Mouse (Mus musculus): Measurements from ENCODE around the gene Itga9.

Gene Itga9

DNA sequence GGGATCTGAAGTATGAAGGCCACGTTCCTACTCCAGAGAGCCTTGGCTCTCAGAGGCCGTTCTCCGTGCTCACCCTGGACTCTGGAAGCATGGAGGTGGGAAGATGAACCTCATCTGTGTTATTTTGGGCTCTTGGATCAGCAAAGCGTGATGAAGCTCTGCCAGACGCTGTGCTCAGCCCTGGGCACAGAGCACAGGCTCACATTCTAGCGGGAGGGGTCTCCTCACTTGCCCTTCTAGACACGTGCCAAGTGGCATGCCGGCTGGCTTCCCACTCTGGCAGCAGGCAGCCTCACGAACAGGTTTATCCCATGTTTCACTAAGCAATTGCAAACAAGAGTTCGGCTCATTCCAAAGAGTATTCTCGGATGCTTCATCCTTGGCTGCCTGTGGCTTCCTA is 86.8 kb downstream of the Itga9 start:
- peak; percentile 61 for DNase-seq

DNA sequence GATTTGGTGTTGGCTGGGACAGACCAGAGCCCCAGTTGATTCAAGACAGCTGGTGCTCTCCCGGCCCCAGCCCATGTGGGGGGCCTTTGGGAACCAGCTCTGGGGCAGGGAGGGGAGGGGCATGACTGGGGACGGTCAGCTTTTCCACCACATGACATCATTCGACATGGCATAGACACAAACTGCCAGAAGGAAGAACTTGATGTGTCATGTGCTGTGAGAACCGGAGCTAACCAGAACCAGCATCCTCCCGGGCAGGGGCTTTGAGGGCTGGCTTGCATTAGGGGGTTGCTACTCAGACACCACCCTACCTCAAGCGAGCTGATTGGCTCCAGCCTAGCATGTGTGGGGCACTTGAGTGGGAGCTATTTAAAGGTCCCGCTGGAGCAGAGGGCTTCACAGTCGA is 87.9 kb downstream of the Itga9 start:
- DNase-seq = no peak

DNA sequence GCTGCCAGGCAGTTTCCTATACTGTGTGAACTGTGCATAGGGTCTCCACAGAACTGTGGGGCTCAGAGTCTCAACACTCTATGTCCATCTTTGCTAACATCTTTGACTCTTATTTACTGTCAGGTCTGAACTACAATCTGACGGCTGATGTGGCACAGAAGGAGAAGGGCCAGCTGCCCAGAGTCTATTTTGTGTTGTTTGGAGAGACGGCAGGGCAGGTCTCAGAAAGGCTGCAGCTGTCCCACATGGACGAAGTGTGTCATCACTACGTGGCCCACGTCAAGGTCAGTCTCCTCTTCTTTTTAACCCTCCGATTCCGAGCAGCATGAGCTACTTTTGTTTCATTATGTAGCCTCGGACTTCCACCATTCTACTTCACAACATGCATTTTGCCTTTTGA is 91.7 kb downstream of the Itga9 start:
- no peak for DNase-seq

DNA sequence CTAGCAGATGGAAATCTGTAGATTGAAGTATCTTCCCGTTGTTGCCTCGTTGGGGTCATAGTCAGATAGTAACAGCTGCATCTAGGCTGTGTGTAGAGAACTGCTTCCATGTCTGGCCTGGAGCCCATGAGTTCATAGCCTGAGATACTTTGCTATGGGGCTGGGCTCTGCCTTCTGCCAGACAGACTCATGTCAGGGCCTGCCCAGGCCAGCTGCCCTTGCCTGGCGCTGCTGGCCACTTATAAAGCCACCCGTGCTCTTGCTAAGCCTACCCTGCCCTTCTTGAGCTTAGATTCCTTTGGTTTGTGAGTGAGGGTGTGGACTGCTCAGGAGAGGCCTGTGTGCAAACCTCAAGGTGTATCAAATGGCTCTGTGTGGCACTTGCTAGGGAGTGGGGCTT is 93.2 kb downstream of the Itga9 start:
- DNase-seq = no peak

DNA sequence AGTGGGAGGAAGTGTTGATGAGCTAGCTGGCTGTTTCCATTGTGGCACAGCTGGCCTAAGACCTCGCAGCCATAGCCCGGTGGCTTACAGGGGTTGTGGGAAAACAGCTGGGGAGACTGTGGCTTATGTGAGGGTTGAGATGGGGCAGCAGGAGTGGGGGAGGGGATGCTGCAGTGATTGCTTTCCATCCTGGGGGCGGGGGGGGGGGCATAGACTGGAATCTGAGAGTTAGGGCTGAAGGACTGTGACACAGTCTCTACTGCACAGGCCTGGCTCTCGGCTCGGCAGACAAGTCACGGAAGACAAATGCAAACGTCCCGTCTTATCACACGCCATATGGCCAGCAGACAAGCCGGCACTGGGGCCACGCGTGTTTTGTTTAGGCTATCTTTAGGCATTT is 94.4 kb downstream of the Itga9 start:
- no peak for DNase-seq

DNA sequence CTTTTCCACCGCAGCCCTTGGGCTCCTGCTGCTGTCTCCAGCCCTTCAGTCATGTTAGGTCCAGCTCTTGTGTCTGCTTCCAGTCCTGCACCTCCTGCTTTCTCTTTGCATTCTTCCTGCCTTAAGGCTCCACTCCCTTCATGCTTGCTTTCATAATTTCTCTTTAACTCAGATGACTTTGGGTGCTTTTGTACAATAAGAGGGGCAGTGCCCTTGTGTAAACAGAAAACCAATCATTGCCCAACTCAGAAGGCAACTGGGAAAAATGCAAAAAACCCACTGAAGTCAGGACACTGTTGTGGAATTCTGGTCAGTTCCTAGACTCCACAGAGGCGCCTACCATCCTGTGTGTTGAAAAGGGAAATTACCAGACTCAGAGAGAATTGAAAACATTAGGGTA is 95.3 kb downstream of the Itga9 start:
- DNase-seq = no peak

DNA sequence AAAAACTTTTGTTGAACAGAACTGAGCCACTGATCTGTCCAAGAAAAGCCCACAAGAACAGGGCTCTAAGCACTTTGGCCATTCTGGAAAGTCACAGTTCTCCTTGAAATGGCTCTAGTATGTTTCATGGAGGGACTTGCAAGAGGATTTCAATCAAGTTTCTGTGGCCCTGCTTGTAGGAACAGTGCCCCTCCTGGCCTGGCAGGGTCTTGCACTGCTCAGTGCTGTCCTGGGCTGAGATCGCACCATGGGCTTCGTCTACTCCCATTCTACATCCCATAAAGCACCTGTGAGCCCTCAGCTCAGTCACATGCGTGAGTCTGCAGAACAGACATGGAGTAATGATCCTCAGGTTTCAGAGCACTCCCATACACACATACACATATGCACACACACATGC is 96.7 kb downstream of the Itga9 start:
- DNase-seq = no peak

DNA sequence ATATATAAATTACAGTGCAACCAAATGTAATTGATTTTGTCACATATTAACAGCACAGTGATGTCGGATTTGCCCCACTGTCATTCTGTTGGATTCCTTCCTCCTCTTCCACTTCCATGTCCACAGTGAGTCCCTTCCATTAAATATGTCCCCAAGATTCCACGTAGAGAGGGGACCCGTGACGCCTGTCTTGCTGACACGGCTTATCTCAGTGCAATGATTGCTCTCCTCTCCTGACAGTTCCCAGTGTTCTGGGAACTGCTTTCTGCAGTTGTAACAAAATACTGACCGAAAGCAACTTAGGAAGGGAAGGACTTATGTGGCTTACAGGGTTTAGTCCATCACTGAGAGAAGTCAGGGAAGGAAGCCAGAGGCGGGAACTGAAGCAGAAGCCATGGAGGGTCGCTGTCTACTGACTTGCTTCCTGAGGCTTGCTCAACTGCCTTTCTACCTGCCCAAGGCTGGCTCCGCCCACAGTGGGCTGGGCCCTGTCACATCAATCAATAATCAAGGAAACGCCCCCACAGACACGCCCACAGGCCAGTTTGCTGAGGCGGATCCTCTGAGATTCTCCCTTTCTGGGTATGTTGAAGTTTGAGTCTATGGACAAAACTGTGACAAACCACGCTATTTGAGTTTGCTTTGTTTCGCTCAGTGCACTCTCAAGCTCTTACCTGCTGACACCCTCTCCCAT is 99.0 kb downstream of the Itga9 start:
- DNase-seq = no peak

DNA sequence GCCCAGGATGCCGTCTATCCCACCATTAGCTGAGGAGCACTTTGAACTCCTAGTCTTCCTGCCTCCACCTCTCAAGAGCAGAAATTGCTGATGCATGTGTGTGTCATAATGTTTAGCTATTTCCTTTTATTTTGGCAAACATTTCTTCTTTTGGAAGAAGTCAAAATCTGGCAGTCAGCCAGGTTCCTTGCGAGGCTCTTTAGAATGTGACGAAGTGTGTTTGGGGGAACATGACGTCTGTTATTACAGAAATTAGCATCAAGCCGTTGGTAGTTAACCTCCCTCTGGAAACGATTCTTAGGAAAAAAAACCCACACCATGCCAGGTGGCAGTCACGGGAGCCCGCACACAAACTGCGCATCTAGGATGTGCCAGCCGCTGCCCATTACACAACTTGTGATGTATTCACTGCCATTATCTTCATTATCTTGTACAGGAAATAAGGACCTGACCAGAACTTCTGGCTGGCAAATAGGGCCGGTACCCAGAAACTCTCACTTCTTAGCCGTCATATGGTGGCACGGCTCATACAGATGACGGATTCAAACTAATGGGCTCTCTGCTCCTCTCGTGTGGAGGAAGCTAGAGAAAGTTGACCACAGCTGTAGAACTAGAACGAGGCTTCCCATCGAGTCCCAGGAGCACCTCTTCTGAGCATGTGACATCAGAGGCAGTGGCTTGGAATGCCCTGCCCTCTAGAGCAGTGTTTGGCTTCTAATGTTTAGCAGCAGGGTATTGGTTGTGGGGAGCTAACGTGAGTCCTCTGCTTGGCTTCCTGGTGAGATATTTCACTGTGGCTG is 99.9 kb downstream of the Itga9 start:
- DNase-seq = no peak

DNA sequence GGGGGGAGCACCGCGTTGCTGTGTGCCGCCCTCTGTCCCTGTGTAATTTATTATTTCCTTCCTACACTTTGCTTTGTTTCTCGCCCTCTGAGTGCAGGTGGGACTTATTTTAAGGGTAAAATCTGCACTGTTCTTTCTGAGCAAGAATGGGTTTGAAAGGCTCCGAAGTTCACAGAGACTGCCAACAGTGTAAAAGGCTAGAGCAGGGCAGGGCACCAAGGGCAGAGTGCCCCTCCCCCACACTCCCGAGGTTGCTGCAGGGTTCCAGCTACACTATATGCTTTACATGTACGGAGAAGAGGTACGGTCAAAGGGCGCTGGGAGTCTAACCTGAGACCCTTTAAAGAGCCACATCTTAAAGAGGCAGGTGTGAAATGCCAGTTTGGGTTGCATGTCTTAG is 104.1 kb downstream of the Itga9 start:
- DNase-seq = no peak

DNA sequence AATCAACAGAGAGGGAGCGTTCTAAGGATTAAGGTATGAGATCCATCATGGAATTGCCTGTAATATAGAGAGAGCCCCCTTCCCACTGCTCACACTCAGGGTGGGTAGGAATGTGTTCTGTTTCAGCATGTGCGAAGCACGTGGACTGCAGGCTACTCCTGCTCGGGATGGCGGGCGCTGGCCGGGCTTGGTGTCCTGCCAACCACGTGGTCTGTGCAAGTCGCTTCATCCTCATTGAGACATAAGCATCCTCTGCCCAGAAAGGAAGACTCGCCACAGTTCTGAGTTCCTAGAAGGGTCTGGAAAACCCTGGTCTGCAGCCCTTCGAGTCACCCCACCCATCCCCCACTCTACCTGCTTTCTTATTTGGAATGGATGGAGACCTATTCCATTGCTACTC is 105.3 kb downstream of the Itga9 start:
- DNase-seq = no peak

DNA sequence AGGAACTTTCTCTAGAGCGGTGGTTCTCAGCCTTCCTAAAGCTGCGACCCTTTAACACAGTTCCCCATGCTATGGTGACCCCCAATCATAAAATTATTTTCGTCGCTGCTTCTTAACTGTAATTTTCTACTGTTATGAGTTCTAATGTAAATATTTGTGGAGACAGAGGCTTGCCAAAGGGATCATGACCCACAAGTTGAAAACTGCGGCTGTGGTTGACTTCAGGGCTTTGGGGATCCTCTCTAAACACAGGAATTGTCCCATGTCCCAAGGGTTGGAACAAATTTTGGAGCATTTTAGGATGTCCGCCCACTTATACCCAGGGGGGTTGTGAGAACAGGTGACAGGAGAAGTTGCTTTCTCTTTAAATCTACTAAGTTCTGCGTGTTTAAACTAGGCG is 107.0 kb downstream of the Itga9 start:
- DNase-seq = no peak

DNA sequence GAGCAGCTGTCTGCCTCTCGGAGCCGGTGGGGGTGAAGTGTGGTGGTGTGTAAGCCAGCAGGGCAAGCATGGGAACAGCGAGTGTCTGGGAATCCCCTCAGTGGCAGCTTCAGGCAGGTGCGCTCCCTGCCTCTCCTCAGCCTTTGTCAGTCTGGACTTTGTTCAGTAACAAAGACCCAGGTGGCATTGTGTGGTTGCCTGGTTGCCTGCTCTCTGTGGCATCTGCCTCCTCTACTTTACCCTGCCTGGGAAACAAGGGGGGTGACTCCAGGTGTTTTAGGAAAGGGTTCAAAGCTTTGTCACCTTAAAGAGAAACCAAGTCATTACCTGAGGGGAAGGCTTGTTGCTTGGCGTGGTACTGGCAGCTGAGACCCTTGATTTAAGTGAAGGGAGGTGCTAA is 108.0 kb downstream of the Itga9 start:
- DNase-seq = no peak

DNA sequence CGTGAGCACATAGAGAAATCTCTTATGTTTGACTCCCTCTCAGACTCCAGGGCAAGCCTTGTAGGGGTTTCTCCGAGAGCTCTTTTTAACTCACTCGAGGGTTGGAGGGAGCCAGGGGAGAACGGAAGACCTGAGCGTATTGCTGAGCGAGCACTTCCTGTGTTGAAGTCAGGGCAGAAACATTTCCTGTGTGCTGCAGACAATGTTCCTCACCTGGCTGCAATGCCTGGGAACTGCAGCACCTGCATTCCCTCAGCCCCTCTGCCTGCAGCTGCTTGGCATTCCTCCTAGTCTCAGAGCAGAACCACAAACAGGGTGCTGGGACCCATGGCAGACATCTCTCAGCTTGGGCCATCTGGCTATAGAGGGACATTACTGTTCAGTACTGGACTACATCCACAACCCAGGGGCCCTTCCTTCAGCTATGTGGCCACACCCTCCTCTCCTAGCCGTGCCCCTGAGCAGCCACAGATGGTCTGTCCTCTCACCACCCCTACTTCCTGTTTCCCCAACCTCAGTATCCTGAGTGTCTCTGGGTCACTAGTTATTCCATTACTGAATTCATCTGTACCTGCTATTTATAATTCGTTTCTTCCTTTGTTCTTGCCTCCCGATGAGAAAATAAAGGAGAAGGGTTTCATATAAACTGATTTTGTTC is 109.6 kb downstream of the Itga9 start:
- DNase-seq = no peak

DNA sequence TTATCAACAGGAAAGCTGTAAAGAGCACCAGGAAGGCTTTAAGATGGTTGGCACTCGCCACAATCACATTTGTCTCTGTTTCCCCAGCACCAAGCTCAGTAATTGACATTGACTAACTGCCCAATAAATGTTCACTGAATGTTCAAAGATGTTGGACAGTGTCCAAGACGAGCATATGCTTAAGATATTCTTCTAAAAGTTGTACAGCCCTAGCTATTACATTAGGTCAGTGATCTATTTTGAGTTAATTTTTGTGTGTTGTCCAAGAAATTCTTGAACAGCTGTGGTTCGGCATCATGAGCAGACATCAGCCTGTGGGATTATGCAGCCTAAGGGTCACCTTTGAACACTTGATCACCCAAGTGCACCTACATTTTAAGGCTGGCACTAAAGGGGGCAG is 110.9 kb downstream of the Itga9 start:
- no peak for DNase-seq

DNA sequence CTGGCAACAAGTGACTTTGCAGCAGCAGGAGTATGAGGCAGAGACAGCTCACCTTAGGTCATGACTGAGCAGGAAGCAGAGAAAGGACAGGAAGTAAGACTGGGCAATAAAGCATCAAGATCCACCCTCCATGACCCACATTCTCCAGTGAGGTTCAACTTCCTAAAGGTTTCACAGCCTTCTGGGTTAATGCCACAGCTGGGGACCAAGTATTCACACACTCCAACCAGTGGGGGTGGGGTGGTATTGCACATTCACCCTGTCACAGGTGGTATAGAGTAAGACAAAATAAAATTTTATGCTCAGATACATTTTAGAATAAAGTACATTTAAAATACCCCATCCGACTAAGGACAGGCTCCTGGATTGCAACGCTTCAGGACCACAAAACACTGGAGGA is 112.0 kb downstream of the Itga9 start:
- no peak for DNase-seq

DNA sequence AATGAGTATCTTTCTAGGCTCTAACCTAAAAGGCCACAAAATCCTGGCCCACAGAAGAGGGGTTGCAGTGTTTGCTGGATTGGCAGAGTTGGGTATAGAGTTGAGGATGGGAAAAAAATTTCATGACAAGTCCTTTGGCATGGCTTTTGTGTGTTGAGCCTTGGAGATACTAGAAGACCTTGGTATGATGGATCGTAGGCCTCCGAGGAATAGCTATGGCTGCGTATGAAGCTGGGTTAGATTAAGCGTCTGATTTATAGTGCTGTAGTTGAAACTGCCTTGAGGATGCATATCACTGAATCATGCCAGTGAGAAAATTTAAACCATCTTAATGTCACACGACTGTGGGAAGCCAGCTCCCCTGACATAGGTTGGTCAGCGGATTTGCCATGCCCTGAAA is 114.6 kb downstream of the Itga9 start:
- no peak for DNase-seq

DNA sequence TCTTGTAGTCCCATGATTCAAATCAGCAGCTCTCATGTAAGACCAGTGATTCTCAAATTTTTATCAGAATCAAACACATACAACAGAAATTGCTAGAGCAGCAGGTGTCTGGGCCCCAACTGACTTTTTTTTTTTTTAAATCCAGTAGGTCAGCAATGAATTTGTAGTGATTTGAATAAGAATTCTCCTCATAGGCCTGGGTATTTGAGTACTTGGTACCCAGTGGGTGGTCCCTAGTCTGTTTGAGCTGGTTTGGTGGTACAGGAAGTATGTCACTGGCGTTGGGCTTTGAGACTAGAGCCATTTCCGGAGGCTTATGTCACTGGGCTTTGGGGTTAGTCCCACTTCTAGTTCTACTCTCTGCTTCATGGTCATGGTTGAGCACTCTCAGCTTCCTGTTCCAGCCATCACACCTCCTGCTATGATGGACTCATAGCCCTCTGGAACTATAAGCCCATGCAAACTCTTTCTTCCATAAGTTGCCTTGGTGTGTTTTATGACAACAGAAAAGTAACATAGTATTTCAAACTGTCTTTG is 116.4 kb downstream of the Itga9 start:
- no peak for DNase-seq

DNA sequence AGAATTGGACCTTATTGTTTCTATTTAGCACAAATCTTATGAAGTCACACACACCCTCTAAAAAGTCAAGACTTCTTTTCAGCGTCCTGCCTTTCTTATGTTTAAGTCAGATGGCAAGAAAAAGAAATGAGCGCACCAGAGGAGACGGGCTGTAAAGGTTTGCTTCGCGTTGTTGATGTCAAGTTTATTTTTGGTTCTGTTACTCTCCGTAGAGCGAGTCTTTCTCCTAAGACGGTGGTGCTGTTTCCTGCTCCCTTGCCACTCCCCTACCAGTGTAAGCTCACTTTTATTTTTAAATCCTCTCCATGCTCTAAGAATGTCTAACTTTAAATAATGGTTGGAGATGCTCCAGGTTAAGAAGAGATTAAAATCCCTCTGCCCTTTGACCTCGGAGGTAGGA is 118.6 kb downstream of the Itga9 start:
- DNase-seq = no peak

DNA sequence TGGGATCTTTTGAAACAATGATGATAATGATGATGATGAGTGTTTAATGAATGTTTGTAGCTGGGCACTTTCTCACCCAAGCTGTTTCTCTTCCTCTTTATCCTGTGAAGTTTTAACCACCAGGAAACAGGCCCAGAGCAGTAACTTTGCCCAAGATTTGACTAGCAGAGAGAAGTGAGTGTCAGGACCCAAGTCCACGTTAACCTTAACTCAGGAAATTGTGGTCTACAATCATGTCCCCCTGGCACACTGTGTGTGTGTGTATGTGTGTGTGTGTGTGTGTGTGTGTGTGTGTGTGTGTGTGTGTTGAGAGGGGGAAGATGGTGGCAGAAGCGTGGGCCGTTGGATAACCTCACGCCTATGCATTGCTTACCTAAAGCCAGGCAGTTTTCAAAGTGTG is 120.1 kb downstream of the Itga9 start:
- DNase-seq = no peak

DNA sequence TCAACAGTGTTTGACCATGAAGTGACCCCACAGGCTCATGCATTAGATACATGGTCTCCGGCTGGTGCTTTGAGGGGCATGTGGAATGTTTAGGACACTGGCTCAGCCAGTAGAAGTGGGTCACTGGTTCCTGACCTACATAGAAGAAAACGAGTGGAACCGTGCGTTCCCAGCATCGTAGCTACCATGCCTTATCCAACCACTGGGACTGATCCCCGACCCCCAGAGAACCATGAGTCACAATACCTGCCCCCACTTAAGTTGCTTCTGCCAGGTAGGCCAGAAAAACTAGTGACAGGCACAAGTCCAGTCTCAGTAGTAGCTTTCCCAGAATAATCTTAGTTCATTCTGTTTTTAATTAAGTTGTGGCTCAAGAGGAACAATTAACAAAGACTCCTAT is 121.8 kb downstream of the Itga9 start:
- DNase-seq = no peak

DNA sequence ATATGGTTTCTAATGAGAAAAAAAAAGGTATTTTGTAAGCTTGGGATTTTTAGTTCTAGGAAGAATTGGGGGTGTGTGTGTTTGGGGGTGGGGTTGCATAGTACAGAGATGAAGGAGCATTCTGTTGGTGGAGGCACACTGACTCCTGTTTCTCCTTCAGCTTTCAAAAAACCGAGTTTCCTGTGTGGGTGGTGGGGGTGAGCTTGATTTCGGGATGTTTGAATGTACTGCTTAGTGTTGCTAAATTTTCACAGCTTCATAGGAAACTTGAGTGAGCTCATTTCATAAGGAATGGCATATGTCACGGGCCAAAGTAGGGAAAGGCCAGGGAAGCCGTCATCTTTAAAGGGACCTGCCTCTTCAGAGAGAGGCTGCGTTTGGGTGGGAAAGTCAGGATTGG is 122.5 kb downstream of the Itga9 start:
- DNase-seq = no peak

DNA sequence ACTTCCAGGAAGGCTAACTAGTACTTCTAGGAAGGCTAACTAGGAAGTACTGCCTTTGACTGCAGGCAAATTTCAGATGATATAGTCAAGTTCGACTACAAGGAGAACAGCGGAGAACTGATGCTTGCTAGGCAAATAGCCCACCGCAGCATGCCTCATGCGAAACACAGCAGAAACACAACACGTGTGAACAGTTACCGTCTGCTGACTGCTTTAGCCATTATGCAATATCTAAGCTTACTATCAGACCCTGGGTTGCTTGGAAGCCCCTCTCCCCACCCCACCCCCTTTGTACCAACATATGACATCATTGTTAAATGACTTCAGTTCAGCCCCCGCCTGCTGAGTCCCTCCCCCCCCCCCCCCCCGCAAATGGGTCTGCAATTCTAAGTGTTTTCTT is 123.7 kb downstream of the Itga9 start:
- no peak for DNase-seq

DNA sequence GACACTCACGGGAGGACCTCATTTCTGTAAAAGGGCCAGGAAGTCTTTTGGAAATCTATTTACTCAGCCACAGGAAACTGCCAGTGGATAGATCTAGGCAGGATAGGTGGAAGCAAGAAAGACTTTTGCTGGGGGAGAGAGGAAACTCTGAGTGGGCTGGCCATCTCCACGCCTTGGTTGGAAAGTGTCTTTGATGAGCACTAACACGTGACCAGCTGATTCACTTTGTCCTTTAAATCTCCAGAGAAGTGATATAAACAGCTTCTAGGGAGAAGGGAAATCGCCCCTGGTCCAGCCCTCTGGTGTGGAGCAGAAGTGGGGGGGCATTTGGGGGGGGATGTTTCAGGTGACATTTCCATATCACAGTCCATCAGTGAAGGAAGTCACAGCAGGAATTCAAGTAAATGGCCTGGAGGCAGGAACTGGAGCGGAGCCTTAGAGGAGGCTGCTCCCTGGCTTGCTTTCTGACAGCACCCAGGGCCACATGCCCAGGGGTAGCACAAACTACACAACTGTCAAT is 124.4 kb downstream of the Itga9 start:
- no peak for DNase-seq
